Mouse (Mus musculus): ENCODE measurements around the gene Aff3. TPM values are rescaled to one million over a fixed set of nuclear protein-coding genes. Genes with fewer than 3 reads are reported as not detected.

Gene Aff3
- total RNA-seq, 4 experiments from 2014 or later, result 1.4 to 2.4 (median 1.7) TPM

DNA sequence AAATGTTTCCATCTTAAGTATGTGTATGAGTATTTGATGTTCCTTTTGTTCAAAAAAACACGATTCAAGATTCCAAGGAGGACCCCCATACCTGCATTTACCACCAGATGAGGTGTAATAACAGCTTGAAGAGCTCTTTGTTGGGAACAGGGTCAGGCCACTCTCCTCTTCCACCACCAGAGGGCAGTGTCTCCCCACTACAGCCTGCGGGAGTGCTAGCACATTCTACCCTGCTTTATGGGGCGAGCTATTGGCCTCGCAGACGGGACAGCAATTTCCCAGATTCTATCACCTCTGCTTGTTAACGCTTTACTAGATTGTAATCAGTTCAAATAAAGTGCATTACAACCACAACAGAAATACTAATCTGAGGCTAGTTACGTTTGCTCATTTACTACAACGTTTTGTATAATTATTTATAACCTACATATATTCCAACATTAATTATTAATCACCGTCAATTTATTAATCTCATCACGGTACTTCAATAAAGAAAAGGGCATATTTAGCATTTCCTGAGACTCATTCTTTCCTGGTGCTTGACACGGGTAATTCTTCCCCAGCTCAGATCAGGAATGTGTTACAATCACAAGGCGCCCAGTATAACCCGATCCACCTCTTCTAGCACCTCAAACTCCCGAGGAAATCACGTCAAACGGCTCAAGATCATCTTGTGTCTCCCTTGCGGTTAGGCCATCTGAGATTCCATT lies 479.1 kb downstream of the Aff3 start:
- DNase-seq (ENCODE audit: low spot score), result peak; percentile 73

DNA sequence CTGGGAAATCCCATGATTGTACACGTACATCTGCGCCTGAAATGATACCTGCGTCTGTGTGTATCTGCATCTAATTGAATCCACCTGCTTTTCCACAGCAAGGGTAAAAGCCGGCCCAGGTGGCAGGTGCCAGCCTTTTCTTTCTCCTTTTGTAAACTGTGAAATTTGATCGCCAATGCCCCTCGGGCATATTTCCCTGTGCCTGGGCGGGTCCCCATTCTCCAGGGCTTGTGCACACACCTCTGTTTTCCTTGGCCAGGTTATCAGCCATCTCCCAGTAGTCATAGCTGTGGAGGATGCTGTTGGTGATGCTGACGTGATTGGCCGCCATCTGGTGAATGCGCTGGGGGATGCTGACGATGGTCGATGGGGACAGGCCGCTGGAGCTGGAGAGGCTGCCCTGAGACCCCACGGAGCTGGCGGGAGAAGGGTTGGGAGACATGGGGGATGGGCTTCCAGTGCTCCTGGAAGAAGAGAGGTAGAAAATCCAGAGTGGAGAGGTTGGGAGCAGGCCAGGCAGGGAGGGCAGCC lies 483.7 kb downstream of the Aff3 start:
- DNase-seq (ENCODE audit: low spot score), result no peak

DNA sequence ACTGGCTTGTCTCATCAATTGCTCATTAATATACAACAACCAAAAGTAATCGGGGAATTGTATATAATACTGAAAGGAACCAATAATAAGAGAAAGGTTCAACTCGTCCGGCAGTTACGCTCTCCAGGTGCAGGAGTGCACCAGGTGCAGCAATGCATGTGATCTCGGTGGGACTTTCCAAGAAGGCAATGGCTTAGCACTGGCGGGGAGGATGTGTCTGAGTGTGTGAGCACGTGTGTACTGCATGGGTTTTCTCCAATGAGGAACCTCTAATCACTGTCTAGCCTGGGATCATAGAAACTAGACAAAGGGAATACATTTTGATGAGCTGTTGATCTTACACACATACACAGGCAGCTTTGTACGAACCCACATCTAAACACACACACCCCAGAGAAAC lies 485.8 kb downstream of the Aff3 start:
- DNase-seq (ENCODE audit: low spot score), result no peak

DNA sequence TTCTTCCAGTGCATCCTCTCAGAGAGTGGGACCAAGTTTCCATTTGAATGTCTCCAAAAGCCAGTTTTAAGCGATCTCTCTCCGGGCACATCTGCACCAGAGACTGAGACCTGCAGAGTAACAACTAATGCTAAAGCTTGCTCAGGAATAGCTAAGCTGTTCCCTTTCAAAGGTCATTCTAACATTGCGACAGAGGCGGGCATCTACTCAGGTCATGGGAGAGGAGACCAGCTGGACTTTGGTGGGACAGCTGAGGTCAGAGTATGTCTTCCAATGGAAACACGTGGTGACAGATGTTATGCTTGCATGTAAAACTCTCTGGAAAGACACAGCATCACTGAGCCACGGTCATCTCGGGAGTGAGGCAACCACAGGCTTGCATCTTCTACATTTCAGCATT lies 488.7 kb downstream of the Aff3 start:
- no peak for DNase-seq (ENCODE audit: low spot score)

DNA sequence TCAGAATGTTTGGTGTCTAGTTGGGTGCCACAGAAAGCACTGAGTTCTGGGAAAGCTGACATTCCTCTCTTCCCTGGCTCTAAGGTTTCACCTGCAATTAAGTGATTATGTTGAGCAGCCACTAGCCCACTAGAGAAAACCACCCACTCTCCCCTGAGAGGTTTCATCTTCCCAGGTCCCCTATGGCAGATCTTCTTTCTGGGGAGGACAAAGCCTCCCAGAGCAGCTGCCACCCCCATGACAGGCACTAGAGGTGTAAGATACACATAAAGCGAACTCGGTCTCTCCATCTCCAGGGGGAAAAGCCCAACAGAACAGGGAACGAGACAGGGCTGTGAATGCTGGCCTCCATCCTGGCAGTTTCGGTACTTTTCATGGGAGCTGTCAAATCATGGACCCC lies 492.9 kb downstream of the Aff3 start:
- DNase-seq (ENCODE audit: low spot score), result no peak

DNA sequence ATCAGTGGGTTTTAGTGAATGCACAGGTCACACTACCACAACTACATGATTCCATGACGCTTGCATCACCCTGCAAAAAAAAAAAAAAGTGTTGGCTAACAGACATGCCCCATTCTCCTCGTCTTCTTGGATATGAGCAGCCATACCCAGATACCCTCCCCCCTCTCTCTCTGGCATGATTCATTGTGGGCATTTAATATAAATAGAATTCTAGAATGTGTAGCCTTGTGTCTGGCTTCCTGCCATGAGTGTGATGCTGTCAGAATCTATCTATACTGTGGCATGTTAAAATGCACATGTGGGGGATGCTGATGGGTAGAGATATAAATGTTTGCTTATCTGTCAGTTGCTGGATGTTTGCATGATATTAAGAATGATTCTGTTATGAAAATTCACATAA lies 499.1 kb downstream of the Aff3 start:
- no peak for DNase-seq (ENCODE audit: low spot score)

DNA sequence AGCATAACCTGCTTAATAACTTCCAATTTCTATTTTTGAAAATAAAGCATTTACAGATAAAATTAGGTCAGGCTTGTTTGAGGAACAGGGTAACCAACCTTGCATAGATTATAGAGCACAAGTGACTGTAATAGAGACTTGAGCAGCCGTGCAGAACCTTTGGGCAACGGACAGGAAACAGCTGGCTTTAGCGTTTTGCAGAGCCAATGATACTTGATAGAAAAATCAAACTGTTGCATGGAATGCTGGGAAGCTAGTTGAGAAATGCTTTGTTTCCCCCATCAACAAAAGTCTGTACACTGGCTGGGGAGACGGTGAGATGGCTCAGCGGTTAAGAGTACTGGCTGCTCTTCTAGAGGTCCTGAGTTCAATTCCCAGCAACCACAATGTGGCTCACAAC lies 514.7 kb downstream of the Aff3 start:
- no peak for DNase-seq (ENCODE audit: low spot score)

DNA sequence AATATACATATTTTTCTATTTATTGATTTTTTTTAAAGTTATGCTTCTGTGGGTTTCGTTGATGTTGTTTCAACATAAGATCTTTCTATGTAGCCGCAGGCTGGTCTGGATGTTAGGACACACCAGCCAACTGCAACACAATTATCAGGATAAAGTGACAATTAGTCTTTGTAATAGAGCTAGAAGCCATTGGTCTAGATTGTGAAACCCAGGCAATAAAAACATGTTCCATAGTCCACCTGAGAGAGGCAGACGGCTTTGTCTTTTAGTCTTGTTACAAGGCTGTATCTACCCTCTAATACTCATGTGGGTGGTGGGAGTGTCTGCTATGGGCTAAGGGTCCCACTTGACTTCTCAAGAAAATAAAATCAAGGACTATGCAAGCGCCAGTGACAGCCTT lies 518.7 kb downstream of the Aff3 start:
- DNase-seq (ENCODE audit: low spot score), result no peak

DNA sequence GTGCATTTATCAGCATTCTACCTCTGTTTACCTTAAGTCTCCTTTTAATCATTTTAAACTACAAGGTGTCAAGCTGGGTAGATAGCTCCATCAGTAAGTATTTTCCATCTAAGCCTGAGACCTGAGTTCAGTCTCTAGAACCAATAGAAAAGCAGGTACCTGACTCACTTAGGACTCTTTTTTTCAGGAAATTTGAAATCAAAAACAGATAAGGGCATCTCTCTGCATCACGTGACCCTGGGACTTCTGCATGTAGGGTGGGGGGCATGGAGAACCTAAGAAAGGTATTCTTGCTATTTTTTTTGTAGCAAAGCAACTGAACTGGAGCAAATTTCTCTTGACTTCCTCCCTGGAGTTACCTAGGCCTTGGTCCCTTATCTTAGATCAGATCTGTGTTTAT lies 523.4 kb downstream of the Aff3 start:
- no peak for DNase-seq (ENCODE audit: low spot score)

DNA sequence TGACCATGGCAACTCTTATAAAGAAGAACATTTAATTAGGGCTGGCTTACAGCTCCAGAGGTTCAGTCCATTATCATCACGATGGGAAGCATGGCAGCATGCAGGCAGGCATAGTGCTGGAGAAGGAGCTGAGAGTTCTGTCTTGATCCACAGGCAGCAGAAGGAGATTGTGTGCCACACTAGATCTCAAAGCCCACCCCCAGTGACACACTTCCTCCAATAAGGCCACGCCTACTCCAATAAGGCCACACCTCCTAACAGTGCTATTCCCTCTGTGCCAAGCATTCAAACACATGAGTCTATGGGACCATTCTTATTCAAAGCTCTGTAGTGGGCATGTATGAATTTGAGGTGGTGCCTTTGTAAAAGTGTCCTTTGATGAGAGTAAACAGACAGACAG lies 523.8 kb downstream of the Aff3 start:
- no peak for DNase-seq (ENCODE audit: low spot score)

DNA sequence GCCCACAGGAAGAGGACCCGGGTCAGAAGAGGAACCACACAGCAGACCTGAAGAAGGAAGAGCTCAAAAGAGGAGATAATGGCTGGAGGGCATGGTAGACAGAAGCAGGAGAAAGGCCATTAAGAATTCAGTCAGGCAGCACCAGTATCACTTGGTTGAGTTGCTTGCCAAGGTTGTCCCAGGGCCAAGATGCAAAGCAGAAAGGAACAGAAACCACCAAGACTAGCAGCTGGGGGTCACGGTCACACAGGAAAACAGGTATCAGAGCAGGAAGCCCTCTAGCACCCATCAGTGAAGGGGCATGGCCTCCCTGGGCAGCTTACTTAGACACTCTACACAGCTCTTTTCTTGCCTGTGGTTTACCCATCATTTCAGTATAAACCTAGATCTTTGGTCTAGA lies 525.4 kb downstream of the Aff3 start:
- no peak for DNase-seq (ENCODE audit: low spot score)

DNA sequence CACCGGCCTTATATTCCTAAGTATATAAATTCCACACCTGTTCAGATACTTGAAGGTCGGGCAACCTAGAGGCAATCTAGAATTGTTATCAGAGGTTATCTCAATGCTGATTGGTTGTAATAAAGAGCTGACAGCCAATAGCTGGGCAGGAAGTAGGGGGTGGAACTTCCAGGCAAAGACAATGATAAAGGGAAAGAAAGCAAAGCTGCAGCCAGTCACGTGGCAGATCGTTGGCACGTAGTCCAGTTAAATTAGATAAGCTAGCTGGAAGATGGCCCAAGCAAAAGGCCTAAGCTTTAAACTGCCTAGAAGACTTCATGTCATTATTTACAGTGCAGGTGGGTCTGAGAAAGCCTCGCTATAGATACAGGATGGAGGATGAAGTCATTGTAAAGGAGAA lies 531.8 kb downstream of the Aff3 start:
- DNase-seq (ENCODE audit: low spot score), result no peak

DNA sequence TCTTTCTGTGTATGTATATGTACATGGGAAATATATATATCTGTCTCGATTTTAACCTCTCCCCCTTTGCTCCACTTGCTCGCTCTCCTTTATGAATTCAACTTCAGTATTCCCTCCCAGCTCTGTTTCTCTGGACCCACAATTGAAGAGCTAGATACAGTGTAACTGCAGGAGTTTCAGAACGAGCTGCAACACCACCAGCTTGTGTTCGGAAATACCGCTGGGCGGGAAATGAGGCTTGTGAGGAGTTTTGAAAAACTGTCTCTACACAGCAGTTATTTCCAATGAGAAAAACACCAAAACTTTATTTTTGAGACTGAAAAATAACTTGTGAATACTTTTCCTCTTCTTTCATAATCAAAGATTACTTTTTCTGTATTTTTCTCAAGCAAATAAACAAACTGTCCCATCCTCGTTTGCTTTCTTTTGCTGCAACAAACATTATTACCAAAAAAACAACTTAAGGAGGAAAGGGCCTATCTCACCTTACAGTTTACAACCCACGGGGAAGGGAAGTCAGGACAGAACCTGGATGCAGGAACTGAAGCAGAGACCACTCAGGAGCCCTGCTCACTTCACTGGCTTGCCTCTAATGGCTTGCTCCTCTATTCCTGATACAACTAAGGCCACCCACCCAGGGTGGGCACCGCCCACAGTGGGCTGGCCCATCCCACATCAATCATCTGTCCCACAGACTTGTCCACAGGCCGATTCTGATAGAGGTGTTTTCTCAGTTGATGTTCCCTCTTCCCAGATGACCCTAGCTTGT lies 533.9 kb downstream of the Aff3 start:
- no peak for DNase-seq (ENCODE audit: low spot score)

DNA sequence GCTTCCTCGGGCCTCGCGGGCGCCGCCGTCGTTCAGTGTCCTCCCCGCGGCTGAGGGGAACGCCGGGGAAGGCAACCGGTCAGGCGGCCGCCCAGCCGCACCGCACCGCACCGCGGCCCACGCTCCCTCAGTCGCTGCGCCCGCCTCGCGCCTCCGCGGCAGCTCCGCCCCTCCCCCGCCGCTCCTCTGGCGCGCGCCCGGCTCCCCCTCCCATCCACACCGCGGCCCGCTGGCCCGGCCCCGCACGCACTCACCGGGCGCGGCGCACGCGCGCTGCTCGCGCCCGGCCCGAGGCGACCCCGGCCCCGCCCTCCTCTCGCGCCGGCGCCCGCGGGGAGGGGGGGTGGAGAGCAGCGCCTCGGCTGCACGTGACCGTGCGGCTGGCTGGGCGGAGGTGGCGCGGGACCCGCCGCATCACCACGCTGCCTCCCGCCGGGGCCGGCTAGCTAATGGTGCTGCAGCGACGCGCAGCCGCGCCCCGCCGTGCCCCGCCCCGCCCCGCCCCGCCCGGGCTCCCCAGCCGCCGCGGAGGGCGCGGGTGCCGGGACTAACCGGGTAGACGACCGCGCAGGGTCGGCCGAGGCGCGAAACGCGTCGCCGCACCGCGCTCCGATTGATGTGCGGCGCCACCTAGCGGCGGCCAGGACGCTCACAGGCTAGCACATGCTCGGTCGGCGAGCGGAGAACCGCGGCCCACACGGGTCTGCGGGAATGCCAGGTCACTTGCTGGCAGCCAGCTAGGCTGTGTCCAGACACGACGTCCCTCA lies 535.1 kb downstream of the Aff3 start, which contains the start of gene Rev1:
Gene Rev1 (minus strand): TSS at position 301 of the 767 bp plus-strand sequence.
- DNase-seq (ENCODE audit: low spot score), result peak; percentile 86

DNA sequence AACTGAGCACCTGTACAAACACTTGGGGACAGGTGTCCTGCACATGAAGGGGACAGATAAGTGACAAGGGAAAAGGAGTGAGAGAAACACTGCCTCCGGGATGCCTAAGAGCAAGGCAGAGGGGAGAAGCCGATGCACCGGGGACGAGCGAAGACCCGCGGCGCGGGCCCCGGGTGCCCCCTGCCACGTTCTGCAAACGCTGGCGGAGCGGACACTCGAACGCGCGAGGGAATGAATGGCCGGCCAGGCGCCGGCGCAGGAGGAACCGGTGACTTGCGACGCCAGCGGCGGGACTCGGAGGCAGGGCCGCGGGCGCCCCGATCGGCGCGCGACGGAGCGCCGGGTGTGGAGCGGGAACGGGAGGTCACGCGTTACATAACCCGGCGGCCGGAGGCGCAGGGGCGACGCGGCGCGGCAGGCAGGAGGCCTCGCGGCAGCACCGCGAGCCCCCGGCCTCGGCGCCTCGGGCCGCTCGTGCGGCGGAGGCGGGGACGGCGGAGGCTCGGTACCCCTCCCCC lies 535.8 kb downstream of the Aff3 start:
- DNase-seq (ENCODE audit: low spot score), result peak; percentile 12

Other genes with a start within 250 kb of the Aff3 start
- gene Lonrf2, start 171.8 kb upstream of the Aff3 start, total RNA-seq (2022), result 1 to 10 TPM; 4.2 to 5.1 (median 4.7) TPM
- gene Chst10, start 233.2 kb upstream of the Aff3 start, total RNA-seq (2022), result under 1 TPM; 0.16 to 0.72 (median 0.33) TPM

Data from heart, adult 8-10 months (tissue).